Mouse (Mus musculus): Measurements from ENCODE around the gene Sgk1.

The Sgk1 gene

GRCm38 (mm10) chr10:21882184-21883081, at the start of gene Sgk1:
Gene Sgk1, plus strand, starts transcription at chr10:21882184.
- DNase-seq: peak; percentile 85

GRCm38 (mm10) chr10:21832282-21832681, 49.7 kb upstream of the Sgk1 start:
- no peak for DNase-seq

- DNase-seq: no peak
These were observed 48.2 kb upstream of the Sgk1 start for GRCm38 (mm10) chr10:21833757-21834156.

- DNase-seq: no peak
These were observed 46.9 kb upstream of the Sgk1 start for GRCm38 (mm10) chr10:21835077-21835476.

- DNase-seq: no peak
These were observed 42.5 kb upstream of the Sgk1 start for GRCm38 (mm10) chr10:21839248-21840155.

- DNase-seq: no peak
These were observed 38.7 kb upstream of the Sgk1 start for GRCm38 (mm10) chr10:21843326-21843725.

GRCm38 (mm10) chr10:21843861-21844260, 38.1 kb upstream of the Sgk1 start:
- no peak for DNase-seq

GRCm38 (mm10) chr10:21844391-21844790, 37.6 kb upstream of the Sgk1 start:
- no peak for DNase-seq

GRCm38 (mm10) chr10:21845601-21846282, 36.2 kb upstream of the Sgk1 start:
- DNase-seq: no peak

- DNase-seq: no peak
These were observed 35.6 kb upstream of the Sgk1 start for GRCm38 (mm10) chr10:21846366-21846765.

- no peak for DNase-seq
These were observed 34.8 kb upstream of the Sgk1 start for GRCm38 (mm10) chr10:21847026-21847820.

GRCm38 (mm10) chr10:21847931-21848670, 33.9 kb upstream of the Sgk1 start:
- no peak for DNase-seq

- DNase-seq: no peak
These were observed 32.7 kb upstream of the Sgk1 start for GRCm38 (mm10) chr10:21849251-21849650.

GRCm38 (mm10) chr10:21850330-21850729, 31.7 kb upstream of the Sgk1 start:
- DNase-seq: no peak

GRCm38 (mm10) chr10:21853122-21853521, 28.9 kb upstream of the Sgk1 start:
- no peak for DNase-seq

- no peak for DNase-seq
These were observed 28.2 kb upstream of the Sgk1 start for GRCm38 (mm10) chr10:21853566-21854328.

GRCm38 (mm10) chr10:21855338-21855737, 26.6 kb upstream of the Sgk1 start:
- DNase-seq: no peak

GRCm38 (mm10) chr10:21857676-21858075, 24.3 kb upstream of the Sgk1 start:
- DNase-seq: no peak

- no peak for DNase-seq
These were observed 23.5 kb upstream of the Sgk1 start for GRCm38 (mm10) chr10:21858437-21858974.

- DNase-seq: peak; percentile 50
These were observed 15.5 kb upstream of the Sgk1 start for GRCm38 (mm10) chr10:21866504-21866903.

Measured in cerebellum, adult 9-10 months (tissue).